Mouse (Mus musculus): Measurements from ENCODE around the gene Ptpdc1. TPM values are rescaled to one million over a fixed set of nuclear protein-coding genes. Genes with fewer than 3 reads are reported as not detected.

Gene Ptpdc1
- total and polyA plus RNA-seq, 3 experiments, result 0.11 TPM; not detected in 2

DNA sequence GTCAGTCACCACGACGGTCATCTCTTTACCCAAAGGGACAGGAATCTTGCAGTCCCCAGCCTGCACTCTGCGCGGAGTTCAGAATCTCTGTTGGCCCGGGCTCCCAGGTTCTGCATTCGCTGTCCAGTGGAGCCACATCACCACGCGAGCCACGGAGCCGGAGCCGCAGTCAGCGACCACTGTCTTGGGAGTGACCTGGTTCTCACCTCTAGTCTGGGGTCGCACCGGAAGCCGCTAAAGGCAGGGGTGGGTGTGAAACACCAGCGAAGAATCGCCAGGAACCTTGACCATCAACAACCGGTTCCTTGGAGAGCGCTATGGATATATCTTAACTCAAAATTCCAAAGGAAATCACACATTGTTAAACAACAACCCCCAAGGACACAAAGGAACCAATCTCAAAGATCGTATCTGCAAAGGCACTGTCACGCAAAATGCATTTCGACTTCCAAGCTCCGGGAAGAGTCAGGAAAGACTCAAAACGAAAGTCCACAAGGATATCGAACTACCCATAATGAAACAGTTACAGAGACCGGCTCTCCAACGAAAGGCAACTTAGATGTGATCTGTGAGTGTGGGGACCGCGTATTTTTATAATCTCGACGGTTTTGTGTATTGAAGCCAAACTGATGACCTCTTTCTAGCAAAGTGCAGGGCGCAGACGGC is 33.3 kb upstream of the Ptpdc1 start:
- Histone ChIP-seq H3K4me3 (ENCODE audit: low read depth, low read length) (no peak overlapping the region), H3K27me3 (ENCODE audit: insufficient read depth, low read length) (peaks cover 50% of the 10 kb centered on the region), H3K4me1 (ENCODE audit: insufficient read depth, low read depth, low read length) (peaks cover 7% of the 10 kb centered on the region), H3K36me3 (replicated peaks) (no peaks in the 10 kb centered on the region), H3K9me3 (replicated peaks) (peaks cover 11% of the 10 kb centered on the region)
- no peak for DNase-seq (ENCODE audit: low spot score)
- TF ChIP-seq GATA2 (IDR thresholded peaks at IDR 0.05; ENCODE audit: borderline replicate concordance, low read depth, low read length), result no peak
- no peak for TF ChIP-seq TAL1 (conservative IDR thresholded peaks at IDR 0.05; ENCODE audit: low read depth, low read length)
- TF ChIP-seq GATA1 (IDR thresholded peaks at IDR 0.05; ENCODE audit: borderline replicate concordance, low read length), result no peak
- no peak for TF ChIP-seq POLR2AphosphoS5 (IDR thresholded peaks at IDR 0.05; ENCODE audit: insufficient replicate concordance, low read depth, low read length)
- no peak for TF ChIP-seq CTCF (IDR thresholded peaks at IDR 0.05; ENCODE audit: low read depth, low read length)
- no peak for ATAC-seq (ENCODE audit: extremely low read depth, insufficient number of reproducible peaks, low FRiP score, poor library complexity, severe bottlenecking)

DNA sequence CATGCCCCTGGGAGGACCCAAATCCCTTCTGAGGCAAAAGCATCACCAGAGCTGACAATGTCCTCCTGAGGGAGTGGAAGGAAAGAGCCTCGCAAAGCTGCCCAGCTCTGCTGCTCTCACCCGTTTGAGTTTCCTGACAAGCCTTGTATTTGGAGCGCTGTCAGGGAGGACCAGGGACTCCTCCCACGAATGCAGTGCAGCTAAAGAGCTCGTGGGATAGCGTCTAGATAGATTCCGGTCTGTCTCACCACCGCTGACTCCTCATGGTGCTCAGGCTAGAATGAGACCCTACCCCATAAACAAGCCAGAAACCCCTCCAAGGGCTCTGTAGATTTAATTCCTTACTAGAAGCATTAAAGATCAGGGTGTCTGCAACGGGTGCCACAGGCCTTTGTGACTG is 32.3 kb upstream of the Ptpdc1 start:
- Histone ChIP-seq H3K9me3 (replicated peaks) (peaks cover 3% of the 10 kb centered on the region), H3K27me3 (ENCODE audit: insufficient read depth, low read length) (peaks cover 48% of the 10 kb centered on the region), H3K4me3 (ENCODE audit: low read depth, low read length) (no peak overlapping the region), H3K4me1 (ENCODE audit: insufficient read depth, low read depth, low read length) (peaks cover 7% of the 10 kb centered on the region), H3K36me3 (replicated peaks) (no peaks in the 10 kb centered on the region)
- no peak for DNase-seq (ENCODE audit: low spot score)
- TF ChIP-seq POLR2AphosphoS5 (IDR thresholded peaks at IDR 0.05; ENCODE audit: insufficient replicate concordance, low read depth, low read length) (no peak), CTCF (IDR thresholded peaks at IDR 0.05; ENCODE audit: low read depth, low read length) (no peak), GATA2 (IDR thresholded peaks at IDR 0.05; ENCODE audit: borderline replicate concordance, low read depth, low read length) (no peak), TAL1 (conservative IDR thresholded peaks at IDR 0.05; ENCODE audit: low read depth, low read length) (no peak), GATA1 (IDR thresholded peaks at IDR 0.05; ENCODE audit: borderline replicate concordance, low read length) (no peak)
- ATAC-seq (ENCODE audit: extremely low read depth, insufficient number of reproducible peaks, low FRiP score, poor library complexity, severe bottlenecking), result no peak

DNA sequence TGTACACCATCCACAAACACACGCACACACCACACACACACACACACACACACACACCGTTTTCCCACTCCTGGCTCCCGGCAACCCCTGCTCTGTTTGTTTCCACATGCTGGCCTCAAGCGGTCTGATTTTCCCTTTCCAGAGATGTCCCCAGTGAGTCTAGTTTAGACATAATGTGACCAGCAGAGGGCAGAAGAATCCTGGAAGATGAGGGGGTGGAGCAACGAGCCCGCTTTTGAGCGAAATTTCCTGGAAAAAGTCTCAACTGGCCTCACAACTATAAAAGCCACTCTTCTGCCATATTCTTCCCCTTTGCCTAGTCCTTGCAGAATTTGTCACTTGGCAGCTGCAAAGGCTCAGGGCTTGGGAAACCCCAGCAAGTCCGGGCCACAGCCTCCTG is 30.2 kb upstream of the Ptpdc1 start:
- DNase-seq (ENCODE audit: low spot score), result peak; percentile 11
- no peaks in the 10 kb centered on the region for H3K9me3 ChIP-seq (replicated peaks)
- peaks cover 35% of the 10 kb centered on the region for H3K27me3 ChIP-seq (ENCODE audit: insufficient read depth, low read length)
- H3K4me1 ChIP-seq (ENCODE audit: insufficient read depth, low read depth, low read length), result peaks cover 7% of the 10 kb centered on the region
- TF ChIP-seq GATA1 (IDR thresholded peaks at IDR 0.05; ENCODE audit: borderline replicate concordance, low read length) (no peak), GATA2 (IDR thresholded peaks at IDR 0.05; ENCODE audit: borderline replicate concordance, low read depth, low read length) (no peak), POLR2AphosphoS5 (IDR thresholded peaks at IDR 0.05; ENCODE audit: insufficient replicate concordance, low read depth, low read length) (no peak), TAL1 (conservative IDR thresholded peaks at IDR 0.05; ENCODE audit: low read depth, low read length) (no peak), CTCF (IDR thresholded peaks at IDR 0.05; ENCODE audit: low read depth, low read length) (no peak)
- no peak for ATAC-seq (ENCODE audit: extremely low read depth, insufficient number of reproducible peaks, low FRiP score, poor library complexity, severe bottlenecking)
- no peaks in the 10 kb centered on the region for H3K36me3 ChIP-seq (replicated peaks)
- no peak overlapping the region for H3K4me3 ChIP-seq (ENCODE audit: low read depth, low read length)

DNA sequence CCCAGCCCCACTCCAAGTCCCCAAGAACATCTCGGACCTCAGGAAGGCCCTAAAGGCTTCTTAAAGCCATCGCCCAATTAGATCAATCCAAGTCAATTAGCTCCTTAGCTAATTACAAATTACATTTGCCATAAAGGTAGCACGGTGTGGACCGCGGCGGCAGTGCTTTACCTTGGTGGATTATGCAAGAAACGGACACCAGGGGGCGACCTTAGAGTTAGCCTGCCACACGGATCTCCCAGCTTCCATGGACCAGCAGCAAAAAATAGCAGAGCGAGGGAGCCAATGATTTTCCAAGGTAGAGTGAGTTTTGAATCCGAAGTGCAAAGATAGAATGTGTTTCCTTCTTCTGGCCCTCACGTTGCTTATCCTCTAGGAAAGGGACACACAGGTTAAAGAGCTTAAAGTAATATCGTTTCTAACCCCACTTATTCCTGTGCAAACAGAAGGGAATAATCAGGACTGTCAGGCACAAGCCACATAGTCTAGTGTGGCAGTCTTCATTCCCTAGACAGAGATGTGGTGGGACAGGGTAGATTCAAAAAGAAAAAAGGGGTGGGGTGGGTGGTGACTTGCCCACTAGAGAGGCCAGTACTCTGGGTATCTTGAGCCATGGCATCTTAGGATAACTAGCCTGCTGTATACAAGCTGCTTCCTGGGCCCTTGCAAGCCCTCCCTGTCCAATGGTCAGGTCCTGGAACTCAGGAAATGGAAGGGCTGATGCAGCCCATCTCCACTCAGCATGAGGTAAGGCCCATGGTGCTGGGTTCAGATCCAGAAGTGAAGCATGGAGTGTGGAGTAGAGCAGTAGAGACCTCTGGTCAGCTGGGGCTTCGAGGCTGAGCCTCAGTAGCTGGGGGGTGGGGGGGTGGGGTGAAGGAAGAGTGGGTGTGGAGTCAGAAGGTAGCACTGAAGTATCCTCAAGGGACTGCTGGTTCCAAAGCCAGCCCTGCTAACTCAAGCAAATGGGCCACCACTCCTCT is 28.6 kb upstream of the Ptpdc1 start:
- Histone ChIP-seq H3K36me3 (replicated peaks) (no peaks in the 10 kb centered on the region), H3K4me1 (ENCODE audit: insufficient read depth, low read depth, low read length) (peaks cover 7% of the 10 kb centered on the region), H3K27me3 (ENCODE audit: insufficient read depth, low read length) (peaks cover 21% of the 10 kb centered on the region), H3K9me3 (replicated peaks) (no peaks in the 10 kb centered on the region), H3K4me3 (ENCODE audit: low read depth, low read length) (no peak overlapping the region)
- TF ChIP-seq CTCF (IDR thresholded peaks at IDR 0.05; ENCODE audit: low read depth, low read length) (peak; percentile 41; the same call in 1 of the 2 replicates), GATA2 (IDR thresholded peaks at IDR 0.05; ENCODE audit: borderline replicate concordance, low read depth, low read length) (no peak), POLR2AphosphoS5 (IDR thresholded peaks at IDR 0.05; ENCODE audit: insufficient replicate concordance, low read depth, low read length) (no peak), TAL1 (conservative IDR thresholded peaks at IDR 0.05; ENCODE audit: low read depth, low read length) (no peak)
- DNase-seq (ENCODE audit: low spot score) (peak; percentile 20), ATAC-seq (ENCODE audit: extremely low read depth, insufficient number of reproducible peaks, low FRiP score, poor library complexity, severe bottlenecking) (no peak)

- Histone ChIP-seq H3K27me3 (ENCODE audit: insufficient read depth, low read length) (peaks cover 10% of the 10 kb centered on the region), H3K4me3 (ENCODE audit: low read depth, low read length) (no peak overlapping the region), H3K36me3 (replicated peaks) (no peaks in the 10 kb centered on the region), H3K4me1 (ENCODE audit: insufficient read depth, low read depth, low read length) (peaks cover 7% of the 10 kb centered on the region), H3K9me3 (replicated peaks) (no peaks in the 10 kb centered on the region)
- no peak for TF ChIP-seq POLR2AphosphoS5 (IDR thresholded peaks at IDR 0.05; ENCODE audit: insufficient replicate concordance, low read depth, low read length)
- no peak for TF ChIP-seq GATA2 (IDR thresholded peaks at IDR 0.05; ENCODE audit: borderline replicate concordance, low read depth, low read length)
- TF ChIP-seq TAL1 (conservative IDR thresholded peaks at IDR 0.05; ENCODE audit: low read depth, low read length), result no peak
- no peak for TF ChIP-seq CTCF (IDR thresholded peaks at IDR 0.05; ENCODE audit: low read depth, low read length)
- TF ChIP-seq GATA1 (IDR thresholded peaks at IDR 0.05; ENCODE audit: borderline replicate concordance, low read length), result no peak
- no peak for ATAC-seq (ENCODE audit: extremely low read depth, insufficient number of reproducible peaks, low FRiP score, poor library complexity, severe bottlenecking)
- no peak for DNase-seq (ENCODE audit: low spot score)
Measured at GRCm38 (mm10) chr13:48651132-48652065, 25.9 kb upstream of the Ptpdc1 start.

All from G1E (cell line).